Mouse (Mus musculus) forebrain, embryonic 16.5 days (tissue): Measurements from ENCODE around the gene Plvap. TPM values are rescaled to one million over a fixed set of nuclear protein-coding genes. Genes with fewer than 3 reads are reported as not detected.
A peak's percentile ranks its signal among the peaks of the same experiment; 100 is the strongest.
"Not testable (repeated sequence)": the region's sequence is repeated elsewhere in the genome, so short reads cannot be mapped to it uniquely, and the experiment has no call there.

ENCODE experiments used
- ATAC-seq: fragments of 200-750 bp; cut with Nextera tagmentation; 2 replicates; pipeline ENCODE4 v1.8.0; 2017; ENCODE audit warnings: mild to moderate bottlenecking, moderate library complexity
- H3K27ac ChIP-seq: fragments of 300-500 bp; sonication (generic); 2 replicates; pipeline ENCODE4 v1.5.1; 2014; ENCODE audit warnings: low read length, control low read depth
- H3K27me3 ChIP-seq: fragments of 300-500 bp; sonication (generic); replicated peaks from 2 replicates; pipeline ENCODE4 v1.6.1; 2014; ENCODE audit warnings: low read length; ENCODE audit not compliant: control insufficient read depth, insufficient read depth
- H3K36me3 ChIP-seq: fragments of 300-500 bp; sonication (generic); 2 replicates; pipeline ENCODE4 v1.6.1; 2014; ENCODE audit not compliant: control insufficient read depth, insufficient read depth
- H3K4me1 ChIP-seq: fragments of 300-500 bp; sonication (generic); replicated peaks from 2 replicates; pipeline ENCODE4 v1.6.1; 2014; ENCODE audit warnings: low read length; ENCODE audit not compliant: control insufficient read depth, insufficient read depth
- H3K4me2 ChIP-seq: fragments of 300-500 bp; sonication (generic); 2 replicates; pipeline ENCODE4 v1.6.1; 2014; ENCODE audit warnings: mild to moderate bottlenecking, low read length, control low read depth
- H3K4me3 ChIP-seq: fragments of 300-500 bp; sonication (generic); replicated peaks from 2 replicates; pipeline ENCODE4 v1.5.1; 2014; ENCODE audit warnings: mild to moderate bottlenecking, low read length, control low read depth
- H3K9ac ChIP-seq: fragments of 300-500 bp; sonication (generic); replicated peaks from 2 replicates; pipeline ENCODE4 v1.6.1; 2014; ENCODE audit warnings: low read depth, low read length, control low read depth
- H3K9me3 ChIP-seq: fragments of 300-500 bp; sonication (generic); 2 replicates; pipeline ENCODE4 v1.6.1; 2016; ENCODE audit warnings: low read length; ENCODE audit not compliant: control insufficient read depth
- WGBS: fragments of 180-500 bp; shearing (Covaris S2); extraction: QIAGEN DNeasy Blood & Tissue Kit; methylation state at CpG from one replicate; pipeline ENCODE4 v1.1.7; 2014; 5-methylcytosine and 5-hydroxymethylcytosine counted together
- polyA plus RNA-seq: library from polyadenylated mRNA; unstranded; fragments of >200 nt; fragmentation: Nextera tagmentation; extraction: Ambion mirVana; gene quantifications from 2 replicates; pipeline ENCODE4 v1.2.1, GENCODE M21; 2015

Plvap gene
- polyA plus RNA-seq, 1 experiment from 2014 or later: 3.5 TPM

DNA sequence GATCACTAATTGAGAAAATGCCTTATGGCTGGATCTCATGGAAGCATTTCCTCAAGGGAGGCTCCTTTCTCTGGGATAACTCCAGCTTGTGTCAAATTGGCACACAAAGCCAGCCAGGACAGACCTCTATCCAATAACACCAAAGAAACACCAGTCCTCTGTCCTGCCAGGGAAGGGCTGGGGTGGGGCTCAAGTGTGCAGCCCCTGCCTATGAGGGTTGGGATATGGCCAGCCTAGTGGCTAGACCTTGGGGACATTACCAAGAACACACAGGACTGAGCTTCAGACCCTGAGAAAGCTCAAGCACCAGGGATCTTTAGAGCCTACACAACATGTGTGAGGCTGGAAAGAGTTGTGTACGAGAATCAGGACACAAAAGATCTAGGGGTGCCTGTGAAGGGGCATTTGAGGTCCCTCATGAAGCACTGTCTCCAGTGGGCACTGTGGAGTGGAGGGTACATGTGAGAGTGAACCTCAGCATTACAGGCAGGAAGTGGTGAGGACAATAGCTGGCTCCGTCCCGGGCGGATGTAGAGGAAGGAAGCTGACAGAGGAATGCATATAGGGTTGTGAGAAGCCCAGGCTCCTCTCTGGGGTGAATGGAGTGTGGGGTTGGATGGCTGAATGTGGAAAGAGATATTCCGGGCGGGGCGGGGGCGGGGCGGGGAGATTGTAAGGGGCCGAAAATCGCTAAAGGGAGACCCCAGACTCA lies 17.0 kb upstream of the Plvap start:
- 0 out of 2 replicates have a peak, but pooled peaks cover 4% of the 10 kb centered on the region for H3K4me1 ChIP-seq
- no peak overlapping the region for H3K4me2 ChIP-seq
- no peaks in the 10 kb centered on the region for H3K9me3 ChIP-seq
- H3K9ac ChIP-seq: no peak overlapping the region
- no peaks in the 10 kb centered on the region for H3K36me3 ChIP-seq
- WGBS: 78% methylated on average over 9 of the region's 11 CpGs
- no peak overlapping the region for H3K4me3 ChIP-seq
- H3K27ac ChIP-seq: no peak overlapping the region
- peaks cover 16% of the 10 kb centered on the region for H3K27me3 ChIP-seq
- no peak for ATAC-seq

DNA sequence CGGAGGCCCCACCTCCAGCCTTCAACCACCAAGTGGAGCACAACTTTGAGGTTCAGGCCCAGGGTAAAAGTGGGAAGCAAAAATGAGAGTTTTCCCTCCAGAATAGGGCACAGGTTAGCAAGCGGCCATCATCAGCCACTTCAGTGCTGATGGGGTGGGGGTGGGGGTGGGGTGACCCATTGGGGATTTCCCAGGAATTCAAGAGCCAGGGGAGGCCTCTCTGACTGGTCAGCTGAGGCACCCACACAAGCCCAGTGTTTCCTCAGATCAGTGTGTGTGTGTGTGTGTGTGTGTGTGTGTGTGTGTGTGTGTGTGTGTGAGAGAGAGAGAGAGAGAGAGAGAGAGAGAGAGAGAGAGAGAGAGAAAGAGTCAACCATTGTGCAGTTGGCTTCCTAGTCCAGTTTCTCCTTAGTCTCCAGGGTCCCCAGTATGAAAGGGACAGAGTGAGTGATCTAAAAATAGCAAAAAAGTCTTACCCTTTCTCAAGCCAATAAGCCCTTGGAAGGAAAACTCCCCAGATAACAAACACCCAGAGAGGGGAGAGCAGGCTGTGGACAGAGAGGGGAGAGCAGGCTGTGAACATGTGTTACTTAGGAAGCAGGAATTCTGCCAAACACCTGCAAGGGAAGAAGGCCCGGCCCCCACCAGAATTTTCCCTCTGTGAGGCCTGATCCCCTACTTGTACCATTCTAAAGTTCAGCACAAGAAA lies 15.8 kb upstream of the Plvap start:
- Histone ChIP-seq H3K9me3 (no peaks in the 10 kb centered on the region), H3K4me1 (0 out of 2 replicates have a peak, but pooled peaks cover 4% of the 10 kb centered on the region), H3K36me3 (no peaks in the 10 kb centered on the region), H3K9ac (no peak overlapping the region), H3K4me2 (no peak overlapping the region), H3K27ac (no peak overlapping the region), H3K27me3 (peaks cover 18% of the 10 kb centered on the region), H3K4me3 (no peak overlapping the region)
- ATAC-seq: no peak
- 42% methylated on average over 3 of the region's 3 CpGs for WGBS

DNA sequence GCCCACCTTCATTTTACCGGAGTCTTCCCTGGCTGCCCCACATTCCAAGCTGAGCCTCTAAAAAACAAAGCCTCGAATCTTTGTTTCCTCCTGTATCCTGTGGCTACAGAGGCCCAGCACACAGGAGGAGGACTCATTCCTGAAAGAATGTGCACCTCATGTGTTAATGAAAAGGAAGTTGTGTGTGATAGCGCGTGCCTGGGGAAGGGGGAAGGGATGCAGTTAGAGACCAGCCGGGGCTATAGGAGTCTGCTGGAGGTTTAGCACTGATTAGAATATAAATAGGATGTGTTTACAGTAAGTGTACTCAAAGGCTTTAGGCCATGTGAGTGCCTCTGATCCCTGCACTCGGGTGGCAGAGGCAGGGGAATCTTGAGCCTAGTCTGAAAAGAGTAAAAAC lies 14.7 kb upstream of the Plvap start:
- no peak for ATAC-seq
- no peaks in the 10 kb centered on the region for H3K36me3 ChIP-seq
- no peak overlapping the region for H3K4me2 ChIP-seq
- WGBS: 5% methylated on average over 6 of the region's 6 CpGs
- no peak overlapping the region for H3K4me3 ChIP-seq
- H3K4me1 ChIP-seq: peaks cover 7% of the 10 kb centered on the region; the same call in 1 of the 2 replicates
- no peak overlapping the region for H3K27ac ChIP-seq
- H3K9ac ChIP-seq: no peak overlapping the region
- H3K27me3 ChIP-seq: peaks cover 18% of the 10 kb centered on the region
- no peaks in the 10 kb centered on the region for H3K9me3 ChIP-seq

DNA sequence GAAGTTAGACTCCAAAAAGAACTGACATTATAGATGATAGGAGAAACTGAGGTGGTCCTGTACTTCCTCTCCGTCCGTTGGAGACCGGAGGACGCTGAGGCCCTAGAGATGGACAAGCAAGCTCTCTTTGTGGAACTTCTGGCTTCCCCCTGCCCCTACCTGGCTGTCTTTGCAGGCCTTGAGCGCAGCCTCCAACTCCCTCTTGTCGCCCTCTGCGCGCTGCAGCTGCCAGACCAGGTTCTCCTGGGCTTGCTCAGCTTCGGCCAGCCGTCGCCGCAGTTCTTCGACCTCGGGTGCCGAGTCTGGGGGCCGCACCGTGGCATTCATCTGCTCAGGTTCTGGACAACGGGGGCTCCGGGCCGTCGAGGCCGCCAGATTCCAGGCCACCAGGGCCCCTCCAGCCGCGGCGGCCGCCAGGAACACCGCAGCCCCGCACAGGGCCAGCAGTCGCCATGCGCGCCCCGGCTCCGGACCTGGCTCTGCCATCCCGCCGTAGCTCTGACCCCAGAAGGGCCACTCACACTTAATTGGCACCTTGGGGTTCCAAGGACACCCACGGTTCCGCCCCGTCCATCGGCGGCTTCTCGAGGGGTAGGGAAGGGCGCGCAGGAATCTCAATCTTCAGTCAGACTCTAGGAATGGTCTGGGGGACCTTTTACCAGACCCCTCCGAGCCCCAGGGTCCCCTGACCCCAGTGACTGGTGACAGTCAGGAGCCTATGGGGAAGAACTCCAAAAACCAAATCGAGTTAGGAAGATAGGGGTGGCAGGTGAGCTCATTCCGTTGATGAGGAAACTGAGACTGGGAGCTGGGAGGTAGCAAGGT lies 13.9 kb upstream of the Plvap start, which contains the start of gene Ccdc194:
Ccdc194 (minus strand) TSS at position 486 of the 825 bp plus-strand sequence.
- Histone ChIP-seq H3K9me3 (no peaks in the 10 kb centered on the region), H3K36me3 (no peaks in the 10 kb centered on the region), H3K27ac (no peak within 1 kb of the TSS), H3K4me1 (peaks cover 7% of the 10 kb centered on the region; the same call in 1 of the 2 replicates), H3K4me2 (no peak within 1 kb of the TSS), H3K9ac (no peak within 1 kb of the TSS), H3K4me3 (no peak within 1 kb of the TSS), H3K27me3 (peaks cover 20% of the 10 kb centered on the region)
- 5% methylated on average over 46 of the region's 46 CpGs for WGBS
- ATAC-seq: no peak

DNA sequence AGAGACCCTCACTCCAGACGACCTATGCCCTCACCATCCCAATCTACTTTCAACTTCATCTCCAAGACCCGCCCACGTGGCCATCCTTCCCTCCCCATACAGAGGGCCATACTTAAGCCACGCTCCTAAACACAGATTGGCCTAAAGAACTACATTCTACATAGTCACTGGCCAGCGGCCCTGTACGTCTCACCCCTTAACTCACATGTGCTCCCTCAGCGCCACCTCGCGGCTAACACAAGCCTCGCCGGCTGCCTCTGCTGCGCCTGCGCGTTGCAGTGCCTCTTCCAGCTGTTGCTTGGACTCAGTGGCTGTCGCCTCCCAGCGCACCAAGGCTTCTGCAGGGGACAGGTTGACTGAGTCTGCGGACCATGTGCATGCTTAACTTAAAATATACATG lies 10.1 kb upstream of the Plvap start:
- Histone ChIP-seq H3K9me3 (no peaks in the 10 kb centered on the region), H3K4me3 (no peak overlapping the region), H3K27me3 (peaks cover 22% of the 10 kb centered on the region), H3K4me1 (peaks cover 7% of the 10 kb centered on the region; the same call in 1 of the 2 replicates), H3K36me3 (no peaks in the 10 kb centered on the region), H3K27ac (no peak overlapping the region), H3K9ac (no peak overlapping the region), H3K4me2 (peak overlapping the region; percentile 22; the same call in 1 of the 2 replicates)
- peak; percentile 76 for ATAC-seq
- 3% methylated on average over 17 of the region's 17 CpGs for WGBS

DNA sequence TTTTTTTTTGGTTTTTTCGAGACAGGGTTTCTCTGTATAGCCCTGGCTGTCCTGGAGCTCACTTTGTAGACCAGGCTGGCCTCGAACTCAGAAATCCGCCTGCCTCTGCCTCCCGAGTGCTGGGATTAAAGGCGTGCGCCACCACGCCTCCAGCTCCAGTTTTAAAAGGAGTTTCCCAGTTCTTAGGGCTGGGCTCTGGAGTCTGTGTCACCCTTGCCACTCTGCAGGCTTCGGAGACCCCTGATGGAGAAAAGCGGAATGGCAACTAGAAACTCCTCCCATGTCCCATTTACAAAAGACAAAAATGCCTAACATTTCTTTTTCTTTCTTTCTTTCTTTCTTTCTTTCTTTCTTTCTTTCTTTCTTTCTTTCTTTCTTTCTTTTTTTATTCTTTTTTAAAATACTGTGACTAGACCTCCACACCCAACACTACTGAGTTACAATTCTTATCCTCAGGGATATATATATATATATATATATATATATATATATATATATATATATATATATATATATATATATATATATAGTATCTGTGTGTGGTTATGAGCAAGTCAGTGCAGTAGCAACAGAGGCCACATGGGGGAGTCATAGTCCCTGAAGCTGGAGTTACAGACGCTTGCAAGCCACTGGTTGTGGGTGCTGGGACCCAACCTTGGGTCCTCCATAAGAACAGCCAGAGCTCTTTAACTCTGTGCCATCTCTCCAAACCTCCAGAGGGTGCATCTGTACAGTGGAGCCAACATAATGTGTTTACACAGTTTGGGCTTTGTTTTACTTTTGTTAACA lies 7.7 kb upstream of the Plvap start:
- not testable (repeated sequence) for H3K27me3 ChIP-seq, H3K9me3 ChIP-seq, H3K36me3 ChIP-seq, H3K9ac ChIP-seq, H3K4me3 ChIP-seq, H3K27ac ChIP-seq, H3K4me1 ChIP-seq, H3K4me2 ChIP-seq
- 0 out of 2 replicates have a peak, but pooled peaks have one; percentile 39 for ATAC-seq
- 39% methylated on average over 9 of the region's 10 CpGs for WGBS

DNA sequence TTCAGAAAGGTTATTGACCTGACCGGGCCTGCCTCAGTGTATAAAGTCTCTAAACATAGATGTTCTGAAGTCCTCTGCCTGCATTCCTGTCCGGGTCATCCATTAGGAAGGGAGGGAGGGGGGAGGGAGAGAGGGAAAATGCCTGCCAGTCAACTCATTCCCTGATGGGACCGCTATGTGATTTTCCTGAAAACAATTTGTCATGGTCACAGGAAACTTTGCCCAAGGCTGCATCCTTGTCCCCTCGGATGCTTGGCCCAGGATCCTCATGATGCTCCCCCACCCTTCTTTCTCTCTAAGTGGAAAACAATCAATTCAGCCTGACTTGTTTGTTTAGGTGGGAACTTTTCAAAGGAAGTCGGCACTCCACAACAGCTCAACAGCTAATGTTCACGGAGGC lies 5.2 kb upstream of the Plvap start:
- 38% methylated on average over 6 of the region's 6 CpGs for WGBS
- Histone ChIP-seq H3K27me3 (0 out of 2 replicates have a peak, but pooled peaks cover 4% of the 10 kb centered on the region), H3K9ac (no peak overlapping the region), H3K9me3 (no peaks in the 10 kb centered on the region), H3K36me3 (no peaks in the 10 kb centered on the region), H3K27ac (no peak overlapping the region), H3K4me1 (peaks cover 3% of the 10 kb centered on the region; the same call in 1 of the 2 replicates), H3K4me2 (no peak overlapping the region), H3K4me3 (no peak overlapping the region)
- no peak for ATAC-seq

DNA sequence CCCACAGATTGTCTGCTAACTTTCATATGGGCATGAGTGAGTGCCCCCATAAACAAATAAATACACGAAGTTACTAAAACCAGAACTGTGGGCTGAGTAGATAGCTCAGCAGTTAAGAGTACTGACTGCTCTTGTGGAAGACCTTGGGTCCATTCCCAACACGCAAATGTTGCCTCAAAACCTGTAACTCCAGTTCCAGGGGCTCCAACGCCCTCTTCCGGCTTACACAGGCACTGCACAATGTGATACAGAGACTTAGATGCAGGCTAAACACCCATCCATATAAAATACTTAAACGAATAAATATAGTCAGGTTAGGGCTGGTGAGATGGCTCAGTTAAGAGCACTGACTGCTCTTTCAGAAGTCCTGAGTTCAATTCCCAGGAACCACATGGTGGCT lies 3.5 kb upstream of the Plvap start:
- no peak for ATAC-seq
- WGBS: 79% methylated on average over 5 of the region's 5 CpGs
- H3K9me3 ChIP-seq: no peaks in the 10 kb centered on the region
- H3K27ac ChIP-seq: no peak overlapping the region
- H3K4me3 ChIP-seq: no peak overlapping the region
- H3K27me3 ChIP-seq: 0 out of 2 replicates have a peak, but pooled peaks cover 6% of the 10 kb centered on the region
- H3K36me3 ChIP-seq: no peaks in the 10 kb centered on the region
- no peak overlapping the region for H3K4me2 ChIP-seq
- no peak overlapping the region for H3K9ac ChIP-seq
- H3K4me1 ChIP-seq: no peaks in the 10 kb centered on the region
